Mouse (Mus musculus): ENCODE measurements around the gene Slc27a5.

DNA sequence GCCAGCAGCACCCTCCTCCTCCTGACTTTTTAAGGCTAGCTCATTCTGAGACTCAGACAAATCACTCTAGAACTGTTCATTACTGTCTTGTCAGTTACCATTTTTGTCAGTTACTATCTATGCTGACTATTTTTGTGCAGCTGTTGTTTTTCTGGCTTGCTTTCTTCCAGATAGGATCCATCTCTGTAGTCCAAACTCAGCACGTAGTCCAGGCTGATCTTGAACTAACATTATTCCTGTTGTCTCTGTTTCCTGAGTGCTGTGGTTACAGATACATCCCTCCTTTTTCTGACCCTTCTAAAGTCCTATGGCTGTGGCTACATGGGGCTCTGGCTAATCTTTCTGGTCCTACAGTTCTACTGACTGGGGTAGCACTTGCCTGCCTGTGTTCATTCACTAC is 41.2 kb upstream of the Slc27a5 start:
- TF ChIP-seq CTCF (IDR thresholded peaks at IDR 0.05; ENCODE audit: insufficient read depth, low read length) = no peak
- TF ChIP-seq POLR2A (IDR thresholded peaks at IDR 0.05; ENCODE audit: borderline replicate concordance, extremely low read depth, low read depth, low read length) = no peak

Data from lung, adult 2 months (tissue).